ENCODE assay signal across 15 mouse cellular contexts in the genomic region with DNA sequence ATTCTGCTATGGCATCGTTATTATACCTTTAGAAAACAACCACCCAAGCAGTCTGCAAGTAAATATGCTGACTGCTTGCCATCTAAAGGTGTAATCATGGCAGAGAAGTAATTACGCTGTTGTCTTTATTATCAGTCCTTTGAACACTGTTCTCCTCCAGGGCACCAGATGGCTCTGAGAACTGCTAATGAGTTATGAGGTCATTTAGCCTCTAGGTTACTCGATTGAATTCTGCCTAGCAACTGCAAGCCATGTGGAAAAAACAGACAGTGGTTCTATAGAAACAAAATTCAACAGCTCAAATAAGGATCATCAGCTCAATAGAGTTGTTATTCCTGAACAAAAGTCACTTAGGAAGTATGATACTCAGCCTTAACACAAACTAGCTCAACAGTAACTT. TPM values are rescaled to one million over a fixed set of nuclear protein-coding genes. Genes with fewer than 3 reads are reported as not detected.
DNase-seq lines count a peak whose midpoint lies in the region; ATAC-seq and TF ChIP-seq lines count a peak whose summit lies in the region.
"Had no signal": no experiment of that assay in that cellular context is flagged by ENCODE, and none has a peak within 500 bp of the region (broad histone marks: within the 10 kb centered on the region; RNA-seq: fewer than 3 reads in every experiment).

No protein-coding gene starts in this region.

- H3K4me2 ChIP-seq in midbrain, postnatal 0 days (ENCODE audit: low read depth, low read length, poor library complexity, severe bottlenecking) = no peak overlapping the region
- H3K4me2 ChIP-seq: embryonic facial prominence, embryonic 12.5 days; heart, embryonic 12.5 days; stomach, embryonic 15.5 days had no signal

- TF ChIP-seq POLR2A in heart, adult 2 months (IDR thresholded peaks at IDR 0.05; ENCODE audit: insufficient read depth, low read depth, low read length) = no peak

- WGBS in hindbrain, embryonic 10.5 days = 59% methylated on average over 3 of the region's 3 CpGs
- 56% methylated on average over 3 of the region's 3 CpGs for WGBS in midbrain, postnatal 0 days
- WGBS in heart, adult 2 months = 82% methylated on average over 3 of the region's 3 CpGs

- H3K79me2 ChIP-seq in heart, adult 2 months (replicated peaks; ENCODE audit: control insufficient read depth, insufficient read depth, low read length) = no peaks in the 10 kb centered on the region

- no peak for TF ChIP-seq CTCF in midbrain, postnatal 0 days (IDR thresholded peaks at IDR 0.05)
- TF ChIP-seq CTCF in heart, adult 2 months (IDR thresholded peaks at IDR 0.05) = no peak

- H3K27me3 ChIP-seq in hindbrain, embryonic 10.5 days (ENCODE audit: insufficient read depth, poor library complexity, severe bottlenecking) = no peaks in the 10 kb centered on the region
- no peaks in the 10 kb centered on the region for H3K27me3 ChIP-seq in midbrain, postnatal 0 days (ENCODE audit: insufficient read depth, low read length)
- H3K27me3 ChIP-seq in heart, adult 2 months (ENCODE audit: control insufficient read depth, insufficient read depth, low read length) = no peaks in the 10 kb centered on the region
- H3K27me3 ChIP-seq: embryonic facial prominence, embryonic 12.5 days; heart, embryonic 12.5 days; stomach, embryonic 15.5 days had no signal

- H3K36me3 ChIP-seq in hindbrain, embryonic 10.5 days = peaks cover 37% of the 10 kb centered on the region
- peaks cover 8% of the 10 kb centered on the region; the same call in 1 of the 2 replicates for H3K36me3 ChIP-seq in midbrain, postnatal 0 days (ENCODE audit: insufficient read depth, low read length)
- peaks cover 2% of the 10 kb centered on the region; the same call in 1 of the 2 replicates for H3K36me3 ChIP-seq in heart, adult 2 months (ENCODE audit: control insufficient read depth, insufficient read depth, low read length)
- H3K36me3 ChIP-seq: stomach, embryonic 15.5 days had no signal

- peak; percentile 9 to 16 for DNase-seq in cerebellum, postnatal 36 days
- DNase-seq in cerebellum, adult 8-10 months = no peak
- peak; percentile 61 for DNase-seq in Muller cell, postnatal 12 days (ENCODE audit: inconsistent ontology term)
- peak; percentile 16 for DNase-seq in hindbrain, embryonic 10.5 days (ENCODE audit: low spot score)
- DNase-seq in midbrain, postnatal 0 days (ENCODE audit: low spot score) = peak; percentile 84
- no peak for DNase-seq in layer of hippocampus, postnatal 10 days (ENCODE audit: low spot score in 2 of 2)
- no peak for DNase-seq in heart, adult 2 months
- DNase-seq: adrenal gland, postnatal 10 days; forebrain, postnatal 0 days; gastrocnemius, postnatal 14 days had no signal

- peaks cover 19% of the 10 kb centered on the region for H3K4me1 ChIP-seq in hindbrain, embryonic 10.5 days (replicated peaks)
- no peaks in the 10 kb centered on the region for H3K4me1 ChIP-seq in midbrain, postnatal 0 days (ENCODE audit: insufficient read depth, low read length)
- H3K4me1 ChIP-seq in heart, adult 2 months (ENCODE audit: control insufficient read depth, insufficient read depth, low read length) = no peaks in the 10 kb centered on the region
- H3K4me1 ChIP-seq: heart, embryonic 12.5 days; stomach, embryonic 15.5 days had no signal

- TF ChIP-seq EP300 in heart, adult 2 months (IDR thresholded peaks at IDR 0.05; ENCODE audit: insufficient read depth, low read depth, low read length) = no peak

- no peak overlapping the region for H3K9ac ChIP-seq in midbrain, postnatal 0 days (replicated peaks; ENCODE audit: low read length, poor library complexity, severe bottlenecking)
- no peak overlapping the region for H3K9ac ChIP-seq in heart, adult 2 months (ENCODE audit: low read depth, low read length)
- H3K9ac ChIP-seq: embryonic facial prominence, embryonic 12.5 days; forebrain, postnatal 0 days; heart, embryonic 12.5 days; stomach, embryonic 15.5 days had no signal

- no peaks in the 10 kb centered on the region for H3K9me3 ChIP-seq in hindbrain, embryonic 10.5 days
- no peaks in the 10 kb centered on the region for H3K9me3 ChIP-seq in midbrain, postnatal 0 days (ENCODE audit: low read length)
- H3K9me3 ChIP-seq: embryonic facial prominence, embryonic 12.5 days; heart, embryonic 12.5 days; stomach, embryonic 15.5 days had no signal

- intact Hi-C loops in heart, adult 2 months (cut with DNase I) = no loop called here

- H3K4me3 ChIP-seq in hindbrain, embryonic 10.5 days = no peak overlapping the region
- no peak overlapping the region for H3K4me3 ChIP-seq in midbrain, postnatal 0 days (ENCODE audit: low read depth, low read length)
- H3K4me3 ChIP-seq in heart, adult 2 months = no peak overlapping the region
- H3K4me3 ChIP-seq: embryonic facial prominence, embryonic 12.5 days; heart, embryonic 12.5 days; layer of hippocampus, adult 2 months; stomach, embryonic 15.5 days had no signal

- no peak for ATAC-seq in midbrain, postnatal 0 days (ENCODE audit: low FRiP score)
- ATAC-seq in activated CD4-positive, CD25-positive, alpha-beta regulatory T cell, adult 4 months = no peak
- ATAC-seq: forebrain, postnatal 0 days had no signal

- peak overlapping the region; percentile 69 for H3K27ac ChIP-seq in hindbrain, embryonic 10.5 days
- H3K27ac ChIP-seq in midbrain, postnatal 0 days (ENCODE audit: low read depth, low read length) = no peak overlapping the region
- H3K27ac ChIP-seq in heart, adult 2 months = no peak overlapping the region
- H3K27ac ChIP-seq: embryonic facial prominence, embryonic 12.5 days; layer of hippocampus, adult 2 months; stomach, embryonic 15.5 days had no signal

RNA-seq across cellular contexts. Expression of a gene that starts 4.9 kb away (rescaled TPM):
- 224 and 231 TPM in 2 replicates for polyA plus RNA-seq in hindbrain, embryonic 10.5 days (2016; fragmentation: Nextera tagmentation; extraction: Ambion mirVana)
- 34.3 and 41.7 TPM in 2 replicates for total RNA-seq in midbrain, postnatal 0 days (2014; rRNA removed)
- 167 and 171 TPM in 2 replicates for polyA plus RNA-seq in midbrain, postnatal 0 days (2015; fragmentation: Nextera tagmentation; extraction: Ambion mirVana)
- 100 to 1,000 TPM in 1 of 2 experiments, 10 to 100 TPM in 1; 97.2 to 114 TPM for total RNA-seq in layer of hippocampus, postnatal 10 days (2021)
- total RNA-seq in heart, adult 2 months (2021) = 100 to 1,000 TPM in 1 of 2 experiments, 10 to 100 TPM in 1; 97.7 to 106 TPM
- 133 and 317 TPM in 2 replicates for polyA plus RNA-seq in heart, adult 2 months (2012; rRNA removed)
- polyA plus RNA-seq in activated CD4-positive, CD25-positive, alpha-beta regulatory T cell, adult 4 months (2017; shearing (Covaris generic)) = 100 to 1,000 TPM; 166 to 224 TPM

Comparison
In these comparisons a context has a peak if more than half of its experiments do, and no peak if none do; other contexts are left out.
1. DNase-seq: peak in cerebellum, postnatal 36 days (2 of 2), Muller cell, postnatal 12 days (single experiment), hindbrain, embryonic 10.5 days (single experiment) and midbrain, postnatal 0 days (single experiment); none in cerebellum, adult 8-10 months (single experiment), layer of hippocampus, postnatal 10 days (0 of 2) and heart, adult 2 months (0 of 2).